Mouse (Mus musculus) spleen, postnatal 36 days (tissue): ENCODE data around the gene Asb16.

Experiments
- DNase-seq, 2 experiments: peaks; one replicate each; pipeline ENCODE4 v3.0.0; 2022; ENCODE audit warnings: low spot score in 2 of 2, mixed read lengths in 1 of 2

The Asb16 gene

DNA sequence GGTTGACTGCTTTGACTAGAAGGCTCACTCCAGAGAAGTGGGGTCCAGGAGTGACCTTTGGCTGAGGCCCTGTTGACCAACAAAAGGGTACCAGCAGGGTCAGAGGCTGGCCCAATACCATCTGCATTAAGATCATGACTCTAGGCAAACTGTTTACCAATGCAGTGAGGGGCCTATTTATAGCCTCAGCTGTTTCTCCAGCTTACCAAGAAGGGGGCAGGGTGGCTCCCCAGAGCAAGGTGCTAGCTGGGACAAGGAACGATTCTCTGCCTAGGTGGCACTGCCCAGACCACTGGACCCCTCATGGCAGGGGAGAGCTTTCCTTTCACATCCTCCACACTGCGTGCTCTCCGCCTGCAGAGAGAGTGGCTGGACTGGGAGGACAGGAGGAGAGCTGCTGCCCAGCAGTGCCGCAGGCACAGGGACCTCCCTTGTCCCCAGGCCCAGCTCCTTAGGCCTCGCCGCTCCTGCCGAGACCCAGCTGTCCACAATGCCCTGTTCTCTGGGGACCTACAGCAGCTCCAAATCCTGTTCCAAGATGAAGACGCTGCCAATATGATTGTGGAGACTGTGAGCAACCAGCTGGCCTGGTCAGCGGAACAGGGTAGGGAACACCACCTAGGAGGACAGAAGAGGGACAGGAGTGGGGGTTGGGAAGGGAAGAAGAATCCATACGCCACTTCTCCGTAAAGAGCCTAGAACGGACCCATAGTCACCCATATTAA lies at the start of gene Asb16:
Gene Asb16, plus strand, starts transcription at position 224 of the 725 bp plus-strand sequence.
- DNase-seq: no peak

DNA sequence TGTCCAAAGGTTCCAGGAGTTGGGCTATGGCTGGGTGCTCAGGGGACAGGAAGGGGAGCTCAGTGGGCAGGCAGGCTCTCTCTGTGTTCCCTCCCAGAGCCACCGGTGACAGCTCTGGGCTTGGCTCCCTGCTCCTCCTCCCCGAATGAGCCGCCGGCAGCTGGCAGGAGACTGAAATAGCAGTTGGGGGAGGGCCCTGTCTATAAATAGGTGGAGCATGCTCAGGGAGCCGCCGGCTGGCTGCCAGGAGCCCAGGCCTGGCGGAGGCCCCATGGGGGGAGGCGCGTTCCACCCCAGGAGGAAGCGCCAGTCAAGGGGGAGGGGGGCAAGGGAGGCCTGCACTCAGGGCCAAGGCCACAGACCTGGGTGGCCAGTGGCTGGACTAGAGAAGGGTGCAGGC lies 49.8 kb upstream of the Asb16 start:
- peak; percentile 79 to 80 for DNase-seq

GRCm38 (mm10) chr11:102219247-102219993 lies 49.1 kb upstream of the Asb16 start:
- DNase-seq: no peak

DNA sequence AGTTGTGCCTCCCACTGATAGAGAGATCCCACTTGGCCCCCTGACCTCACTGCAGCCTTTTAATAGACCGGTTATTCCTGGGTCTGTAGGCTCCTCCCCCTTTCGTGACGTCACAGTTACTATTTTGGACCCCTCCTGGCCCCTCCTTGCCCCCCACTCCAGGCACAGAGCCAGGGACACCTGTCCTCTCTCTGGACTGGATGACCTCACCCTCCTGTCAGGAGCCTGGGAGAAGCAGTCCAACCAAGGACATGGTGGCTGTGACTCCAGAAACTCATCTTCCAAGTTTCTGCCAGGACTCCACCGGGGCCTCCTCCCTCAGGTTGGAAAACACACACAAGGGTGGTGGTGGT lies 48.6 kb upstream of the Asb16 start:
- no peak for DNase-seq

DNA sequence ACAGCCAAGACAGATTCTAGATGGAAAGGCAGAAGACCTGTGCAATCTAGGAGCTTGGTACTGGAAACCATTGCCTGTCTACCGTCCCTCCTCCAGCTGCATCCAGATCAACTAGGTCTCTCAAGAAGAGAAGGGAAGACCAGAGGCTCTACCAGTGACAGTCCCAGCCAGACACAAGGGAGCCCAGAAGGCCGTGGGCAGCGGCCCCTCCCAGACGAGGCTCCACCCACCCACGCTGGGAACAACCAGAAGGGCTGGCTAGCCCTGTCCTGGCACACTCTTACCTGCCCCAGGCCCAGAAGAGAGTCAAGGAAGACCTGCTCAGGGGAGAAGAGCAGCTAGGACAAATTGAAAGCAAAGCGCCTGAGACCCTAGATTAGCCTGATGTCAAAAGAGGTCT lies 48.1 kb upstream of the Asb16 start:
- DNase-seq: no peak

DNA sequence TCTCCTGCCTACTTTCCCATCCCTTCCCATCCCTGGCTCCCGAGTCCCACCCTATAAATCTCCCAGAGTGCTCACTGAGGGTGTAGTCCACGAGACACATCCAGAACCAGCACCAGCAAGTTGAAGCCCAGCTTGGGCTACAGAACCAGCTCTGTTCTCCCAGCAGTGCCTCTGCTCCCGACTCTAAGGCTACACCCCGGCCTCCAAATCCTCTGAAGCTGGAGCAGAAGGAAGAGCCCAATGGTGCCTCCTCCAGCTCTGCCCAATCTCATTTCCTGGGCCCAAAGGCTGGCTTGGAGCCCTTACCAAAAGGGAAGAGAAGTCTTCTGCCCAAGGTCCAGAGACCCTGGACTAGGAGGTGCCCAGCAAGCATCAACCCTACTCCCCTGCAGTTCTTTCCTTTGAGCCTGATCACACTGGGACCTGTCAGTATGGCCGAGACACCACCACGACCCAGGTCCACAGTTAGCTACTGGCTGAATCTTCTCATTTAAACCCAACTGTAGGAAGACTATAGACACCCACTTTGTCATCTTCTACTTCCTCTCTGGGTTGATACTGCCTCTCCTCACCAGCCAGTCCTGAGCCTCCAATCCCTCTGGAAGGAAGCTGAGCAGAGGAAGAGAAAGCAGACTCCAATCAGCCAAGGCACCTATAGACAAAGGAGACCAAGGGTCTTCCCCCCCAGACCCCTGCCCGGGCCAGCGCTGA lies 47.1 kb upstream of the Asb16 start:
- no peak for DNase-seq

- DNase-seq: no peak
These were observed 46.6 kb upstream of the Asb16 start for GRCm38 (mm10) chr11:102221954-102222351.

GRCm38 (mm10) chr11:102223166-102223565 lies 45.4 kb upstream of the Asb16 start:
- peak; percentile 65 to 69 for DNase-seq

- no peak for DNase-seq
These were observed 43.9 kb upstream of the Asb16 start for GRCm38 (mm10) chr11:102224686-102225085.

DNA sequence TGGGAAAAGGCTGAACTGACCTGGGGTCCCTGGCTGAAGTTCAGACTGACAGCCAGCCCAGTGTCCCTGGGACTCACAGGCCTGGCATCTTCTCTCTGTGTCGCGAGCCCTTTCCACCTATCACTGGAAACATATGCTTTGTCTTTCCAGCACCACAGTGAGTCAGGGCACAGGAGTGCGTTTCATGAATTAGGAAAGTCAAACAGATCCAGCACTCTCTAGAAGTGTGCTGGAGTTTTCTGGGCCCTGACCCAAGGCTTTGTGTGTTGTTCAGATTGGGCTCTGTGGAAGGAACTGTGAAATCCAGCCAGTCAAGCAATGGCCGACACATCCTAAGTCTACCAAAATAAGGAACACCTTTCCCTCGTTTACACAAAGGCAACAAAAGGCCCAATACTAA lies 43.3 kb upstream of the Asb16 start:
- no peak for DNase-seq

GRCm38 (mm10) chr11:102226067-102226978 lies 42.2 kb upstream of the Asb16 start:
- no peak for DNase-seq

GRCm38 (mm10) chr11:102227270-102228190 lies 41.0 kb upstream of the Asb16 start:
- no peak for DNase-seq

DNA sequence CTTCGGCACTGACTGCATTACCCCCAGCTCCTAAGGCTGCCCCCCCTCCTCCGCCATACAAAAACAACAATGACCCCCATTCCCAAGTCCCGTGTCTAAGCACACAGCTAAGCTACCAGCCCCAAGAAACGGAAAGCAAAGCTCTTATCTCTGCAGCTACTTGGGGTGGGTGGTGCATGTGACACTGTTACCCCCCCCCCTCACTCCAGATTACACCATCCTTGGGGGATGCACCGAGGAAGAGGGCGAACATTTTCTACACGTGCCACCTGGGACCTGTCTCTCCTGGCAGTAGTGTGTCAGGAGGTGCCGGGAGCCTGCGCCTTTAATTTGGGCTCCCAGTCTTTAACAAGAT lies 40.4 kb upstream of the Asb16 start:
- no peak for DNase-seq

DNA sequence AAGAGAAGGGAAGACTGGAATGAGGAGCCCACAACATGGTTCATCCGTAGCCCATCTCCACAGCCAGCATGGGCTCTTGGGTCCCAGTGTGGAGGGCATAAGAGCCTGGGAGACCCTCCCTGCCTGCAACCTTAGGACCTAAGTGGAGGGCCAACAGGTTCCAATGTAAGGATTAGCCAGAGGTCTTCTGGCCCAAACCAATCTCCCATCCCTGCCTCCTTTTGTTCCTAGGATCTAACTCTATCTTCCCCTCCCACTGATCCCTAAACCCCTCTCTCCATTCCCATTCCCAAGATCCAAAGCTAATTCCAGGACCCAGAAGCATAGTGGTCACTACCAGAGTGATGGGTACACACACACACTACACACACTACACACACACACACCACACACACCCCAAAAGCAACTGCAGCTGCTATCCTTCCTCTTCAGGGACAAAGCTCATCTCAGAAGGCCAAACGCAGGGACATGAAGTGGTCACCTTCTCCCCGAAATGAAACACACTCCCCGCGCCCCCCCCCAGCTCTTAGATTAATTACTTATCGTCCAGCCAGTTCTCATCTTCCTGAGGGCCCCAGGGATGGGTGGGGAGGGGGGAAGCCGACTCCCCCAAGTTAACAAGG lies 39.8 kb upstream of the Asb16 start:
- no peak for DNase-seq

DNA sequence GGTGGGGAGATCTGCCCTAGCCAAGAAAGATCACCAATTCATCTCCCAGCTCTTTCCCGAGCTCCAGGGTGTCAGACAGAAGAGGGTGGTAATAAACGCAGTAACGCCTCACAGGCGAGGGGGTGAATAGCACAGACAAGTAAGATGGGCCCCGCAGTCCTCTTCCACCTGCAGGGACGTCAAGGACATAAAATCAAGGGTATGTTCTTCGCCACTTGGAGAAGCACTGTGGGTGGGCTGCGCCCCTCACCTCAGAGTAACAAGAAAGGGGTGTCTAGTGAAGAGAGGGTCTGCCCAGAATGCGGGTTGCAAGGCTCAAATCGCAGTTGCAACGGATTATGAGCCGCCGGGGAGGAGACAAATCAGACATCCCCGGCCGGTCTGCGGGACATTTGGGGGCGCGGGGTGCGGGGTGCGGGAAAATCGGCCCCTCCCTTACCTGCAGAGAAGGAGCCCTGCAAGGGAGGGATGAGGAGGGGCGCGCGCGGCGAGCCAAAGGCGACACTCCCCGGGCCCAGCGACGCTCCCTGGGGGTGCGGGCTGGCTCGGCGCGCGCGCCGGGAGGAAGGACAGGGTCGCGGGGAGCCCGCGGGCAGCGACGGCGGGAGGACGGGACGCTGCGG lies 39.1 kb upstream of the Asb16 start:
- DNase-seq: no peak

DNA sequence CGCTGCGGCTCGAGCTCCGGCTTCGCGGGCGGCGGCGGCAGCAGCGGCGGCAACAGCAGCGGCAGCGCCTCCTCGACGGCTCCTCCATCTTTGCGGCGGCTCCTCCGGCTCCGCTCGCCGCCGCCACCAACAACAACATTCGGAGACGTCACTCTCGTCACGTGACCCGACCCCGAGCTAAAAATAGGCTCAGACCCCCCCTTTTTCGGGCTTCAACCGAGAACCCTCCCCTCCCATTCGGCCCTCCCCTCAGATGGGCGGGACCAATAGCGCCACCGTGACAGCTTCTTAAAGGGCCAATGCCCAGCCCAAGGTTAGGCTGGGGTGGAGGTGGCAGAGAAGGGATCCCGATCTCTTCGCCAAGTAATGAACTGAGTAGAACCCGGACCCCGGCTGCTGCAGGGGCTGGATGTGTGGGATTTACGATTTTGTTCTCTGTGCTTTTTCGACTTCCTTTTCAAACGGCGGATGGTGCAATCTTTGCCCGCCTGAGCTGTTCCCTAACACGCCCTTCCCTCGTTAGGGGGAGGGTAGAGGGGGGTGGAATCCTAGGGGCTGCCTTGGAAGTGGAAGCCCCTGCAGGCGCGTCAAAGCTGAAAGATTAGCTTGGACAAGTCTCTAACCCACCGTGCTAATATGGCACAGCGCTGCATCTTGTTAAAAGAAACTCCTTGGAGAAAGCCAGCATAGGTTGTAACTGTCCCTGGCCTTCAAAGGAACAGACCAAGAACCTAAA lies 38.4 kb upstream of the Asb16 start, which contains the start of gene Hdac5:
Gene Hdac5, minus strand, starts transcription at position 161 of the 736 bp plus-strand sequence.
- DNase-seq: peak; percentile 97 to 98

DNA sequence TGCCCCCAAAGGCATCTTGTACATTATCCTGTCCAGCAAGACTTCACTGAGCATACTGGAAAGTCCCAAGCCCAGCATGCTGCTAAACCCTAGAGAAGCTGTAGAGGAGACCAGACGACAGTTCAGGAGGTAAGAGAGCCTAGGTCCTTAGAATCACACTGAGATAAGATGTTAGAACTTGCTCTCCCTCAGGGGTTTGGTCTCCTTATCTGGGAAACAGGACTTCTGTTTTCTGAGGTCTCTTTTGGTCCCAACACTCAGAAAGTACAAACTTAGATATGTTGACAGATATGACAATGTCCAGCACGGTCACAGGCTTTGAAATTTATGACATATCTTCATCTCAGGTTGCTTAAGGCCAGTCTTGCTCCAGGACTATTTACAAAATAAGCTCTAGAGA lies 32.5 kb upstream of the Asb16 start:
- DNase-seq: no peak

- no peak for DNase-seq
These were observed 27.9 kb upstream of the Asb16 start for GRCm38 (mm10) chr11:102240636-102241035.

DNA sequence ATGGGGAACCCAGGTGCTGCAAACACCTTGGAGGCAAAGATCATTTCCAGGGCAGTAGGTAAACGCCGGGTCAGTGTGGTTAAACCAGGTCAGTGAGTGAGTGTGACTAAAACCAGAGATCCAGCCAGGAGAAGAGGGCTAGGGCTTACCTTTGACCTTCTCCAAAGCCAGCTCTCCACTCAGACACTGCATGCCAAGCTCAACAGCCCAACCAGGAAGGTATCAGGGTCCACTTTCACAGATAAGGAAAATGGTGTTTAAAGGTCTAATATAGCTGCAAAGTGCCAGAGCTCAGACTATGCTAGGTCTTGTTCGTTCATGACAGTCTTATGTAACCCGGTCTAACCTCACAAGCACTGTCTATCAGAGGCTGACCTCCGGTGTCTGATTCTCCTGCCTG lies 27.3 kb upstream of the Asb16 start:
- no peak for DNase-seq
